Mouse (Mus musculus) embryonic stem cell, embryonic (primary cell): ENCODE data around the gene Elf2.

Experiments
- CTCF ChIA-PET, 4 experiments: fragments of 300-600 bp in 2 of 4; fragments of 350-600 bp in 2 of 4; sonication (Branson Sonifier 250); formaldehyde crosslinking; loops; one replicate each; lab custom pipeline; 2022; ENCODE audit warnings: inconsistent platforms in 2 of 4; lab: Charles Lee
- POLR2A ChIA-PET, 4 experiments: fragments of 300-600 bp in 2 of 4; fragments of 350-600 bp in 2 of 4; sonication (Branson Sonifier 250); formaldehyde crosslinking; loops; one replicate each; lab custom pipeline; 2022; ENCODE audit warnings: antibody characterized with exemption in 4 of 4, inconsistent platforms in 1 of 4; lab: Charles Lee

The Elf2 gene

DNA sequence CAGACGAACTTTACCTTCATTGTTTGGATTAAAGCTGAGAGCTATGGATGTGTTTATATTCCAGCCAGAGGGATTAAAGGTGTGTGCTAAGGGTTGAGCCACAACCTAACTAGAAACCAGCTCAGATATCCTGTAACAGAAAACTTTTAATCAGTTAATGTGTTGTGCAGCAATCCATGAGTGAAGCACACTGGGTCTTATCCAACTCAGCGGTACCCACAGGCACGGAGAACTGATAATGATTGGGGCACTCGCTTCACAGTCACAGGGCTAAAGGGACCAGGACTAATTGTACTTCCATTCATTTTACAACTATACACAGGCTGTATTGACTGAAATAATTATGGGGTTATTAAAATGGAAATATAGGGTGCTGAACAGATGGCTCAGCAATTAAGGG, 26.5 kb upstream of the Elf2 start:
- POLR2A ChIA-PET, result interaction anchor here in 1 of 4 experiments (1.2 kb wide), 1 partner anchor 138 kb away, joined by 3 read pairs; no protein-coding TSS in a partner anchor
- CTCF ChIA-PET, result interaction anchor here in 2 of 4 experiments (0.6 to 0.9 kb wide), 2 partner anchors 22 to 93 kb away, joined by 3 to 7 read pairs; no protein-coding TSS in a partner anchor

DNA sequence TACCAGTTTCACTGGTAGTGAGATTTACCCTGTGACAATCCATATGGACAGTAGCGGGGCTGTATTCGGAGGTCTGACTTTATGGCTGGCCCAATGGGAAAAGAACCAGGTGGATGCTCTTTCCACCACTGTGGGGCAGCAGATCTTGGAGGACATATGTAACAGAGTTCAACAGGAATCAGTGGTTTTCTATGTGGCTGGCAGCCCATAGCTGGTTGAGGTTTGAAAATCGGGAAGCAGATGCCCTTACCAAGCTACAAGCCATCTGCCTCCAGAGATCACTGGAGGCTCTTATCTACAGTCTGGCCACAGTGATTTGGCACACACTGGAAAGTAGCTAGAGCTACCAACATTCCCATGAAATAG, 25.0 kb upstream of the Elf2 start:
- CTCF ChIA-PET, result interaction anchor here (0.6 to 4.3 kb wide), 9 partner anchors 9 to 157 kb away, joined by 3 to 18 read pairs (median 3); no protein-coding TSS in a partner anchor
- POLR2A ChIA-PET, result interaction anchor here in 3 of 4 experiments (0.5 to 1.4 kb wide), 5 partner anchors 11 to 199 kb away, joined by 3 to 5 read pairs (median 3); no protein-coding TSS in a partner anchor

DNA sequence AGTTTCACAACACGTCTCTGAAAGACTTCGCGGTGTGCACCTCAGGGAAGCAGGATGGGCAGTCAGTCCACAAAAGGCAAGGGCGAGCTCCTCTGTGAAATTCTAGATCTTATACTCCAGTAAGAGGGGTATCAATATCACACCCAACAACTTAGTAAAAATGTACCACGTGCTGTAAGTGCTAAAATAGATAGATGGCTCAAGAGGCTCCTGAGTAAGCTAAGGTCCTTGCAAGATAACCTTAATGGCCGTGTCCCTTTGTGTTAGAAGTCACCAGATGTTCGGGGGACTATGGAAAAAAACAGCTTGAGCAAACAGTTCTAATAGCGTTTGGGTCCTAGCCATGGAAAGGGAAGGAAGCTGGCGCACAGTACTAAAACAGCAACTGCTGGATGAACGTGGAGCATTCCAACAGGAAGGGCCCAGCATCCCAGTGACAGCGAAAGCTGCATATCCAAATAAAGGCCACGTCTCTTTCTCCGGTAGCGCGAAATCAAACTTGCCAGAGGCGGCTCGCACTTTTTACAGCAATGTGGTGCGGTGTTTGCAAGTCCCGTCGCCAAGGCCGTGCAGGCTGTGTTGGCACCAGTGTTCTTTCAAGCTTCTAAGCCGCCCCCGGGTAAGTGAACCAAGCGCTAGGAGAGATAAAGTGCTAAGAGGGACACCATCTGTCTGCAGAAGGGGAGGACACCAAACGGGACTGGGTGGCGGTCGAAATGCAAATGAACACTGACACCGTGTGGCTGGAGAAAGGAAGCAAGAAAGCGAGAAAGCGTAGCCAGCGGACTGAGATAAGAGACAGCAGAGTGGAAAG, 24.4 kb upstream of the Elf2 start:
- ChIA-PET POLR2A (interaction anchor here in 3 of 4 experiments (0.5 to 1.5 kb wide), 6 partner anchors 11 to 199 kb away, joined by 3 to 5 read pairs (median 3); partner anchors contain the start of gene Noct (in 1 of the 3)), CTCF (interaction anchor here (0.6 to 4.3 kb wide), 13 partner anchors 8 to 156 kb away, joined by 3 to 18 read pairs (median 3); no protein-coding TSS in a partner anchor)

GRCm38 (mm10) chr3:51361066-51361465, 20.6 kb upstream of the Elf2 start:
- ChIA-PET CTCF (interaction anchor here in 3 of 4 experiments (0.5 to 1.8 kb wide), 13 partner anchors 9 to 1490 kb away, joined by 3 to 10 read pairs (median 3); partner anchors contain the start of gene Ndufc1 (in 1 of the 3)), POLR2A (interaction anchor here (0.5 to 1.9 kb wide), 23 partner anchors 9 to 198 kb away, joined by 3 to 8 read pairs (median 3); partner anchors contain the start of genes Ndufc1 (in 1 of the 4) and Rab33b (in 1 of the 4))

- ChIA-PET POLR2A (interaction anchor here in 3 of 4 experiments (0.6 to 2.9 kb wide), 22 partner anchors 9 to 201 kb away, joined by 3 to 19 read pairs (median 4); partner anchors contain the start of genes Naa15 (in 1 of the 3), Noct (in 1 of the 3), Rab33b (in 1 of the 3) and Setd7 (in 1 of the 3)), CTCF (interaction anchor here in 3 of 4 experiments (0.6 to 3.1 kb wide), 10 partner anchors 21 to 793 kb away, joined by 3 to 17 read pairs (median 3); partner anchors contain the start of gene Ndufc1 (in 2 of the 3))
Measured at GRCm38 (mm10) chr3:51359558-51360307, 19.3 kb upstream of the Elf2 start.

DNA sequence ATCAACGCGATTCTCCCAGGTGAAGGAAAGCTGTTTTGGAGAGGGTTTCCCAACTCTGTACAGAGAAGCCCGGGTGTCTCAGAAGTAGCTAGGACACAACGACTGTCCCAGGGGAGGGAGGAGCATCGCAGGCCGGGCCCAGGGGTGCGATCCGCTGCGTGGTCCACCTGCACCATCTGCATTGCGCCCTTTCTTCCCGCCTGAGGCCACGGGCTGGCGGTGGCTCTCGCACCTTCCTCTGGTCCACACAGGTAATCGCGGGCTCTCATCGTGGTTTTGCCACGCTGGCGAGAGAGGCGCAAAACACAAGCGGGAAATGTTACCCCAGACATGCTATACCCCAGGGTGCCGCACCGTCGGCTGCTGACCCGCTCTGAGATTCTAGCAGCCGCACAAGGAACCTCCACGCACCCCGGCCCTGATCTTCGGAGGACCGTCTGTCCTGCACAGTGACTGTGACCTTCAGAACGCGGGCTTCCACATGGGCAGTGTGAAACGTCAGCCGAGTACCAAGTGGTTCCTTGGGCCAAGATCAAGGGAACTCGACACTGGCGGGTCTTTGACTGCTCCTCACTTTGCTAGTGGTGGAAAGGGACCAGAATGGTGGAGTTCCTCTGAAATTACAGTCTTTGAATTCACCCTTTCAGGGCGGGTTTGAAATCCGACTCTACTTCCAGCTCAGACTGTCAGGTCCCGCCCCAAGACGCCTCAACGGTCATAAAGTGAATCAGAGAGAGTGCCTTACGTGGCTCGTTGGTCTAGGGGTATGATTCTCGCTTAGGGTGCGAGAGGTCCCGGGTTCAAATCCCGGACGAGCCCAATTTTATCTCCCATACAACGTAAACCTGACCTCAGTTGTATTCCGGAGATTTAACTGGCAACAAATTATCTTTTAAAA, 18.4 kb upstream of the Elf2 start:
- ChIA-PET POLR2A (interaction anchor here in 3 of 4 experiments (0.6 to 2.9 kb wide), 43 partner anchors 9 to 202 kb away, joined by 3 to 19 read pairs (median 4); partner anchors contain the start of genes Elf2 (in 2 of the 3), Ndufc1 (in 2 of the 3), Noct (in 2 of the 3) and Rab33b (in 2 of the 3)), CTCF (interaction anchor here in 3 of 4 experiments (0.7 to 3.1 kb wide), 12 partner anchors 12 to 234 kb away, joined by 3 to 17 read pairs (median 4); partner anchors contain the start of genes Ndufc1 (in 1 of the 3) and Setd7 (in 1 of the 3))

DNA sequence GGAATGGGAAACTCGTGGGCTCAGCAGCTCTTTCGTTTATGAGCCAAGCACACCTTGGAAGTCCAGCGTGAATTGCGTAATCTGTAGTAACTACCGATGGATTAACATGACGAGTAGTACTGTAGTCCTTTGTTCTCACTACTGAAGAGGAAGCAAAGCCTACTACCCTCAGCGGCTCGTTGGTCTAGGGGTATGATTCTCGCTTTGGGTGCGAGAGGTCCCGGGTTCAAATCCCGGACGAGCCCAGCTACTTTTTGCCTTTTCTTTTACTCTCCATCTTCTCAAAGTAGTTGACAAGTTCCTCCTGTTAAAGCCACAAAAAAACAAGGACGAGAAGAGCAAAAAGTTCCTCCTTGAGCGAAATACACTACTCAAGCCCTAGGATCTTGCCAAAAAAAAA, 17.7 kb upstream of the Elf2 start:
- ChIA-PET POLR2A (interaction anchor here in 3 of 4 experiments (0.6 to 2.9 kb wide), 41 partner anchors 14 to 411 kb away, joined by 3 to 19 read pairs (median 4); partner anchors contain the start of genes Elf2 (in 2 of the 3), Noct (in 2 of the 3), Mgarp (in 1 of the 3) and Naa15 (in 1 of the 3)), CTCF (interaction anchor here in 3 of 4 experiments (0.6 to 3.1 kb wide), 16 partner anchors 12 to 470 kb away, joined by 3 to 17 read pairs (median 4); partner anchors contain the start of gene Setd7 (in 1 of the 3))

DNA sequence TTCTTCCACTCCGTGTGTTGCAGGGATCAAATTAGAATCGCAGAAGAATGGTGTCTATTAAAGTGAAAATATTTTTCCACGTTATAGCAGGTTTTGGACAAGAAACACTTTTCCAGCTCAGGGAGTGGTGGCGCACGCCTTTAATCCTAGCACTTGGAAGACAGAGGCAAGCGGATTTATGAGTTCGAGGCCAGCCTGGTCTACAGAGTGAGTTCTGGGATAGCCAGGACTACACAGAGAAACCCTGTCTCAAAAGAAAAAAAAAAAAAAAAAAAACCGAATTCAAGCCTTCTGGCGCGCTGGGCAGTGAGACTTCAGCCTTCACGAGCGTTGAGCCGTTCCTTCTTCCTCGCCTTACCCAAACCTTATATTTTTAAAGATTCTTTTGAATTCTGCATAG, 17.2 kb upstream of the Elf2 start:
- ChIA-PET POLR2A (interaction anchor here (0.6 to 2.9 kb wide), 32 partner anchors 13 to 411 kb away, joined by 3 to 19 read pairs (median 4); partner anchors contain the start of genes Elf2 (in 2 of the 4), Naa15 (in 1 of the 4), Ndufc1 (in 1 of the 4) and Noct (in 1 of the 4)), CTCF (interaction anchor here (0.6 to 3.1 kb wide), 15 partner anchors 8 to 469 kb away, joined by 3 to 17 read pairs (median 4); partner anchors contain the start of gene Setd7 (in 1 of the 4))

DNA sequence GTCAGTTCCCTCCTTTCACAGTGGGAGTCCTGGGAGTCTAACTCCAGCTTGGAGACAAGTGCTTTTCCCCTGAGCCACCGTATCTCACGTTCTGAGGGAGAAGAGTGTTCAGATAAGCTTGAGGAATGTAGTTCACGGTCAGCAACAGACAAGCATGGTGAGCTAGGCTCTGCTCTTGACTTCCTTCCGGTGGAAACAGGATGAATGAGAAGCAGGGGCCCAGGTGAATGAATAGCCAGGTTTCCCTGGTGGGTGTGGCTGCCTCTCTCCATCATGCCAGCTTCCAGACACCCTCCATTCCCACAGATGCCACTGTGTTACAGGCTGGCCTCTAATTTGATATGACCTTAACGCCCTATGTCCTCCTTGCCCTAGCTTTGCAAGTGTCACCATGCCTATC, 16.6 kb upstream of the Elf2 start:
- CTCF ChIA-PET, result interaction anchor here in 3 of 4 experiments (0.6 to 3.1 kb wide), 7 partner anchors 8 to 836 kb away, joined by 3 to 17 read pairs (median 3); no protein-coding TSS in a partner anchor

GRCm38 (mm10) chr3:51354956-51355355, 14.5 kb upstream of the Elf2 start:
- CTCF ChIA-PET, result interaction anchor here (0.7 to 3.5 kb wide), 7 partner anchors 12 to 745 kb away, joined by 3 to 22 read pairs (median 4); no protein-coding TSS in a partner anchor
- POLR2A ChIA-PET, result interaction anchor here in 1 of 4 experiments (1.2 to 2.4 kb wide), 2 partner anchors 79 to 121 kb away, joined by 3 to 10 read pairs; no protein-coding TSS in a partner anchor

More for the DNA sequence above, 16.6 kb upstream of the Elf2 start:
- POLR2A ChIA-PET, result interaction anchor here in 3 of 4 experiments (0.7 to 2.9 kb wide), 13 partner anchors 13 to 133 kb away, joined by 3 to 19 read pairs (median 6); partner anchors contain the start of gene Noct (in 1 of the 3)

- CTCF ChIA-PET, result interaction anchor here (0.7 to 3.5 kb wide), 19 partner anchors 9 to 744 kb away, joined by 3 to 26 read pairs (median 4); no protein-coding TSS in a partner anchor
- POLR2A ChIA-PET, result interaction anchor here in 2 of 4 experiments (0.8 to 2.4 kb wide), 10 partner anchors 10 to 129 kb away, joined by 3 to 10 read pairs (median 4); partner anchors contain the start of gene Noct (in 1 of the 2)
Measured at GRCm38 (mm10) chr3:51354034-51354427, 13.6 kb upstream of the Elf2 start.

DNA sequence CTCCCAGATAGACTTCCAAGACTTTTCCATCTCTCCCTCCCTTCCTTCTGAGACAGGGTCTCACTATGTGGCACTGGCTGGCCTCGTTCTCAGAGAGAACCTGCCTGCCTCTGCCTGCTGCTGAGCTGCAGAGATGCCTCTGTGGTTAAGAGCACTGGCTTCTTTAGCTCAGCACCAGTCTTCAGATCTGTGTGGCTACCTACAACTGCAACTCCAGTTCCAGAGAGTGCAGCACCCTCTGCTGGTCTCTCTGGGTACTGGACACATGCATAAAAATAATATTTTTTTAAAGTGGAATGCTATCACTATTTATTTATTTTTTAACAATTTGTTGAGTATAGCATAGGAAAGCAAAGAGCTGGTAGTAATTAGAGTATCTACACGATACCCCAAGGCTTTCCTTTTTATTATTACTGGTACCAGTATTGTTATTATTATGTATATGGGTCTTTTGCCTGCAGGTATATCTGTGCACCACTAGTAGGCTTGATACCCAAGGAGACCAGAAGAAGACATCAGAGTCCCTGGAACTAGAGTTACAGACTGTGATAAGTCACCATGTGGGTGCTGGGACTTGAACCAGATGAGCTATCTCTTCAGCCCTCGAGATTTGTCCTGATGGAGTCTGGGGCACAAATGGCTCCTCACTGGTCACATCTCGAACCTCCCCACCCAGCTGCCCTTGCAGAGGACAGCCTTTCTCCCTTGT, 13.0 kb upstream of the Elf2 start:
- ChIA-PET CTCF (interaction anchor here in 3 of 4 experiments (0.6 to 3.5 kb wide), 29 partner anchors 8 to 152 kb away, joined by 3 to 26 read pairs (median 4); partner anchors contain the start of gene Elf2 (in 1 of the 3)), POLR2A (interaction anchor here in 2 of 4 experiments (0.8 to 2.4 kb wide), 9 partner anchors 9 to 129 kb away, joined by 3 to 10 read pairs (median 4); partner anchors contain the start of gene Noct (in 1 of the 2))

GRCm38 (mm10) chr3:51350806-51351205, 10.3 kb upstream of the Elf2 start:
- CTCF ChIA-PET, result interaction anchor here (0.5 to 2.4 kb wide), 17 partner anchors 9 to 225 kb away, joined by 3 to 15 read pairs (median 3); no protein-coding TSS in a partner anchor

GRCm38 (mm10) chr3:51348646-51349238, 8.3 kb upstream of the Elf2 start:
- ChIA-PET POLR2A (no interaction called here), CTCF (interaction anchor here in 1 of 4 experiments (1.2 kb wide), 1 partner anchor 115 kb away, joined by 3 read pairs; no protein-coding TSS in a partner anchor)

More at GRCm38 (mm10) chr3:51350806-51351205, 10.3 kb upstream of the Elf2 start:
- POLR2A ChIA-PET, result interaction anchor here in 3 of 4 experiments (0.6 to 2.3 kb wide), 16 partner anchors 8 to 126 kb away, joined by 3 to 9 read pairs (median 4); partner anchors contain the start of genes Elf2 (in 1 of the 3) and Noct (in 1 of the 3)
